Mouse (Mus musculus): ENCODE data around the gene Tmem40.

The Tmem40 gene

DNA sequence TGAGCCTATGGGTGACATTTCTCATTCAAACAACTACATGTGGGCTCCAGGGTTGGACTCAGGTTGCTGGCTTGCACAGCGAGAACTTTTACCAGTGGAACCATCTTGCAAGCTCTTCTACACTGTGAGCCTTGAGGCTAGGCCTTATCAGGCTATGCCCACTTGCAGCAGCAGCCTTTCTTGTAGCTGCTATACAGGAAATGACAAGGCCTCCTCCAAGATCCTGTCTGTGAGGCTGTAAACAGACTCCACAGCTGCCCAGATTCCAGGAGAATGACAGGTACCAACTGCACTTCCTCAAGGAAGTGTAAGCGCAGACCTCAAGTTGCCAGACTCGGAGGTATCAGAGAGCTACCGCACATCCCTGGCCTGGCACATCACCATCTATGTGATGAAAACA is 6.0 kb upstream of the Tmem40 start:
- no peak for DNase-seq

GRCm38 (mm10) chr6:115767357-115767756 is 5.1 kb upstream of the Tmem40 start:
- no peak for DNase-seq

GRCm38 (mm10) chr6:115764179-115764578 is 2.0 kb upstream of the Tmem40 start:
- DNase-seq: peak; percentile 37

DNA sequence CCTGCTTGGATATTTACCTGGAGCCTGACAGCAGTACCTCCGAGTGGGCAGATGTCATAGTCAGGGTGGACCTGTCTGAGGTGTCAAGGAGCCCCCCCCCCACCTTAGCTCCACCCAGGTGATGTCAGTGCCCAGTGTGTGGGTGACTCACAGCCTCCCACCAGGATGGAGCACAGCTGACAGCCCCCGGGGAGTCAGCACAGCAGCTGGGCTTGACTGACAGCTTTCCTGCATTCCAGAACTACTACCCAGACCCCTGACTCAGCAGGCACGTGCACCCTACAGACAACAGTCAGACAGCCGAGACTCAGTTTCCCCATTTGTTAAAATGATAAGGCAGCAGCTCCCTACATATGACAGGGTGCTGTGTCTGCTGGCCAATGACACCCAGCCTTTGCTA is 1.2 kb downstream of the Tmem40 start:
- DNase-seq: no peak

- no peak for DNase-seq
Measured at GRCm38 (mm10) chr6:115760137-115760536, 2.1 kb downstream of the Tmem40 start.

DNA sequence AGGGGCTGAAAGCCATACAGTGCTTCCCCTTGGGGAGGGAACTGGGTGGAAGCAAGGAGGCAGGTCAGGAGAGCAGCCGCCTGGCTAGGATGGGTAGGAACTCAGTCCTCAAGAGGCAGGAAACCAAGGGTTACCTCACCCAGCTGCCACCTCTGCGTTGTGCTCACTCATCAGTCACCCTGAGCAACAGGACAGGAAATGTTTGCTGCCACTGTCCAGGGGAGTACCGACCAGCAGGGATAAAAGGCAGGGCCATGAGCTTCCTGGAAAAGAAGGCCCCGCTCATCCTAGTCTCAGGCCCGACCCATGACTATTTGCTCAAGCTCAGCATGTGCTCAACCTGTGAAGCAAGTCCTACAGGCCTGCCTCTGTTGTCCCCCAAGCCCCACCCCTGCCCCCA is 2.7 kb downstream of the Tmem40 start:
- no peak for DNase-seq

- DNase-seq: no peak
Measured at GRCm38 (mm10) chr6:115758981-115759435, 3.2 kb downstream of the Tmem40 start.

DNA sequence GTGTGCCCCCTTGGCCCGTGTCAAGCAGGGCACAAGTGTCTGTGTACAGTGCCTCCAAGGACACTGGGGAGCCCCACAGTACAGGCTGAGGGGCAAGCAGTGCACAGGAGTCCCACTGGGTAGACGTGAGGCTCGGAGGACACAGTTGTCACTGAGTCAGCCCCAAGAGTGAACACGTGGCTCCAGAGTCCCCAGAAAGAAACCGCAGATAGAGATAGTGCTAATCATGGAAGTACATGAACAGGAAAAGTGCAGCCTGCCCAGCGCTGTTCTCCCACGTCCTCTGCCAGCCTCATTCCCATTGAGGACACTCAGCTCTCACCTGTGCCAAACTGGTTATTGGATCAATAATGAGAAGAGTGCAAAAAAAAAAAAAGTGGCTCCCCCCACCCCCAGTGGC is 6.7 kb downstream of the Tmem40 start:
- DNase-seq: no peak

- DNase-seq: no peak
Measured at GRCm38 (mm10) chr6:115746326-115746725, 15.9 kb downstream of the Tmem40 start.

DNA sequence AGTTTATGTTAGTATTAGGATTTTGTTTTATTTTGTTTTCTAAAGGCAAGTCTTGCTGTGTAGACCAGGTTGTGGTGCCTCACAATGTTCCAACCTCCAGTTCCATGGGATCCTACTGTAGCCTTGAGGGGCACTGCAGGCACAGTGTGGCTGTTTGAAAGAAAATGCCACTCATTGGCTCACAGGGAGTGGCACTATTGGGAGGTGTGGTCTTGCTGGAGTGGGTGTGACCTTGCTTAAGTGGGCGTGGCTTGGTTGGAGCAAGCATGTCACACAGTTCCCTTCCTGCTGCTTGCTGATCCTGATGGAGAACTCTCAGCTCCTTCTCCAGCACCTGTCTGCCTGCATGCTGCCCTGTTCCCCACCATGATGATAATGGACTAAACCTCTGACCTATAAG is 18.6 kb downstream of the Tmem40 start:
- no peak for DNase-seq

DNA sequence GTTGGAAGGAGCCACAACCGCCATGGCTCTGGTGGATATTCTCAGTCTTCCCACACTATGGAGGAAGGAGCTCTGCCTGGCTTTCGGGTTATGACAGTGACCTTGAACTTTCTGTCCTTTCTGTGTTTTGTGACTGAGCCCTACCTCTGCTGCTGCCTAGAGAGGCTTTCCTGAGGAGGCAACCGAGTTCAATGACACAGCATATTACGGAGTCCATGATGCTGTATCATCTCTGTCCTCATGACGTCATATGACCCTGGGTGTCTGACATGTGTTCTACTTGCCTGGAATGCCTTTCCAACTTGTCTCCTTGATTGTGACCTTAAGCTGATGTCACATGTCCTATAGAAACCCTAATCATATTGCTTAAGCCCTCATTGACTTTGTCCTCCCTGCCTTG is 23.2 kb downstream of the Tmem40 start:
- no peak for DNase-seq

GRCm38 (mm10) chr6:115734909-115735308 is 27.3 kb downstream of the Tmem40 start:
- peak; percentile 44 for DNase-seq

DNA sequence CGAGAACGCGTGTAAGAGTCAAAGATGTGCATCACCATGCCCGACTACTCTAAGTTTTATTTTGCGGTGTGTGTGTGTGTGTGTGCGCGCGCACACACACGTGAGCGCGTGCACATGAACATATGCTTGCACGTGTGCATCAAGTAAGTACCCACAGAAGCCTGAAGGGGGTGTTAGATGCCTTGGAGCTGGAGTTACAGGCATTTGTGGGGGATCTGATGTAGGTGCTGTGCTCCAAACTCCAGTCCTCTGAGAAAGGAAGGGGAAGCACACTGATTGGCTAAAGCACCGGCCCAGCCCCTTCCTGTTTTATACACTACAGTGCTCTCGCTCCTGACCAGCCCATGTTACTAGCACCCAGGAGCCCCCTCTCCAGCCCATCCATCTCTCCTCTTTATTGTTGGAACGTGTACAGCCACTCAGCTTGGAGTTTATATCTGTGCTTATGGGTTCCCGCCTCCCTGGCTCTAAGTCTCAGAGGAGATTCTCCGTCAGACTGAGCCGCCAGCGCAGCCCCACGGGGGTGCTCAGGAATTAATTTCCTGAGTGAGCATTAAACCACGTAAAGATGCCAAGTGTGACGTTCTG is 29.8 kb downstream of the Tmem40 start:
- DNase-seq: no peak

DNA sequence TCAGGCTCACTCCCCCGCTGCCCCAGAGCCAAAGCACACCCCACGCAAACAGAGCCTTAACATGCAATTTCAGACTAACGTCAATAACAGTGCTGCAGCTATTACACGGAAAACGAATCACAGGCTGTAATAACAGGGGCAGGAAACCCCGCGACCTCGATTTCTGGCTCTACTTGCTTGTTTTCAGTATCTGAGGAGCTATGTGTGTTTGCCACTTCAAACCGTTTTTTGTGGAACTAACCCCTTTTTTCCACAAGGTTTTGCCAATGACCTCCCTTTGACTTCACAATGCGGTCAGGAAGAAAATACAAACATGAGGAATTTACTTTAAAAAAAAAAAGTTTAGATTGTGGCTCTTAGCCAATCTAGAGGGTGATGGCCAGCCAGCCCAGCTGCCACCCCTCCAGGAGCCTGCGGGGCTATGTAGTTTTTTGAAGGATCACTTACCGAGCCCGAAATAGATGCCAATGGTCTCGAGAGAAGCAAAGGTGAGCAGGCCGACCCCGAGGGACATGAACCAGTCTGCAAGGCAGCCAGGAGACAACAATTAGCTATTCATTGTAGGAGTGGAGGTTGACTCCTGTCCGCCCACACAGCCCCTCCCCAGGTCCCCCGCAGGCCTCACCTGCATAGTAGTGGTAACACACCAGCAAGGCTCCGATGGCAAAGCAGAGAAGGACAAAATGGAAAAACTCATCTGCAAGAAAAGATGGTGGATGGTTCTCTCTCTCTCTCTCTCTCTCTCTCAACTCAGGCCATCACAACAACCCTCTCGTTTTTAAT is 31.5 kb downstream of the Tmem40 start:
- no peak for DNase-seq

DNA sequence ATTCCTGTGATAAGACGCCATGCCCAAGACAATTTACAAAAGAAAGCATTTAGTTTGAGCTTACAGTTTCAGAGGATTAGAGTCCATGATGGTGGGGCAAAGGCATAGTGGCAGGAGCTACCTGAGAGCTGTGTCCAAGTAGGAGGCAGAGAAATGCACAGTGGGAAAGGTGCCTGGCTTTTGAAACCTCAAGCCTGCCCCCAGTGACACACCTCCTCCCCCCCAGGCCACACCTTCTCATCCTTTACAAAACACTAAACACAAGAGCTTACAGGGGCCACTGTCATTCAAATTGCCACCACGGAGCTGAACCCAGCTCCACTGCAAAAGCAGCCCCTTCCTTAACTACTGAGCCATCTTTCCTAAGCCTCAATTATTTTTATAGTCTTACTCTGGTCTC is 34.6 kb downstream of the Tmem40 start:
- DNase-seq: no peak

DNA sequence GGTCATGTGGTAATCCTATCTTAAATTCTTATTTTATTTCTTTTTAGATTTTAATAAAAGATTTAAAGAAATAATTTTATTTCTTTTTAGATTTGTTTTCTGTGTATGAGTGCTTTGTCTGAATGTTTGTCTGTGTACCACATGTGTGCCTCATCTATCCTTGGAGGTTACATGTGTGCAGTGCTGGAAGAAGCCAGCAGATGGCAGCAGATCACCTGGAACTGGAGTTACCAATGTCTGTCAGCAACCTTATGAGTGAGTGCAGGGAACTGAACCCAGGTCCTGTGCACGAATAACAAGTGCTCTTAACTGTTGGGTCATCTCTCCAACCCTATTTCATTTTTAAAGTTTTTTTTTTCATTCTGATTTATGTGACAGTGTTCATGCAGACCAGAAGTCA is 35.1 kb downstream of the Tmem40 start:
- DNase-seq: peak; percentile 70

- no peak for DNase-seq
Measured at GRCm38 (mm10) chr6:115722246-115722645, 40.0 kb downstream of the Tmem40 start.

- peak; percentile 62 for DNase-seq
Measured at GRCm38 (mm10) chr6:115717715-115718558, 44.3 kb downstream of the Tmem40 start.

DNA sequence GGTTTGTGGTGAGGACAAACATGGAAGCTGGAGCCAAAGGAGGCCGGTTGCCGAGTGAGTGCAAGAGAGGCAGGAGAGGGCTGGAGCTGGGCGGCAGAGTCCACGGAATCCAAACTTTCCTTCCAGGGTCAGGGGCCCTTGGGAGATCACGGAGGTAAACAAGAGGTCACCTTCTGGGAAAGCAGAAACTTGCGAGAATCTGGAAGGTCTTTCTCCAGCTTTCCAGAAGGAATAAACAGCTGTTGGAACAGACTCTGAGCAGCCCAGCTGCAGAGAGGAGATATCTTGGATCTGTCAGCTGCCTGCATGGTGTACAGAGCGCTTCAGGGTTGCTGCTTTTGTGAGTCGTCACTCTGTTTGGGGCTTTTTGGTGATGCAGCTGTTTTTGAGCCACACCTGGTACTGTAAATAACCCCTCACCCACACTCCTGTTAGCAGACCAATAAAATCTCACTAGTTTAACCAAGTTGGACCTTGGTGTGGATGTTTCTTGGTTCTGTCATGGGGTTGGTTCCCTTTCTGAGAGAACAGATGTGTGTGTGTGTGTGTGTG is 45.0 kb downstream of the Tmem40 start:
- peak; percentile 31 for DNase-seq

DNA sequence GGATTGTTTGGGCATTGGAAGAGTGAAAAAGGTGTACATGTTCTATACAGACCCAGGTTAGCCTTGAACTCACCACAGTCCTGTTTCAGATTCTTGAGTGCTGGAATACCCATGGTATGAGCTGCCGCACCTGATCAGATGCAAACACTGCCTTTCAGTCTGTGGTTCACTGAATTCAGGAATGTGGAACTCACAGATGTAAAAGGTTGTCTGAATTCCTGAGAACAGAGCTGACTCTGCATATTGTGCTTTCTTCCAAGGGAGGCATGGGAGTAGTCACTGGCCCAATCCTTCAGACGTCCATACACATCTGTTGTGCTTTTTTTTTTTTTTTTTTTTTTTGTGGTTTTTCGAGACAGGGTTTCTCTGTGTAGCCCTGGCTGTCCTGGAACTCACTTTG is 50.9 kb downstream of the Tmem40 start:
- DNase-seq: no peak

DNA sequence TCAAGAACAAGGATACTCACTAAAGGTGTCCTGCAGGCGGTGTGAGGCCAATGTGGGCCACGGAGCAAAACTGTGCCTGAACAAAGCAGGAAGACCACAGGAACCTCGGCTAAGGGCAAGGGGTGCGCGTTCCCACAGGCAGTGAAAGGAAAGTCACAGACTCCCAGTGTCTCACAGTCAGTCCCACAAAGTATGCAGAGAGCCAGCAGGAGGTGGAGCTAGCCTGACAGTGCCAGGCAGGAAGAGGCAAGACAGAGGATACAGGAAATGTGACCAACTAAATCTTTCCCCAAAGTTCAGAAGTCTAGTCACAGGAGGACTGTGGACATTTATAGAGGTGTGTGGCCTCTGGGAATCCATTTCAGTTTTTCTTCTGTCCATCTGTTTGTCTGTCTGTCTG is 59.3 kb downstream of the Tmem40 start:
- no peak for DNase-seq

DNA sequence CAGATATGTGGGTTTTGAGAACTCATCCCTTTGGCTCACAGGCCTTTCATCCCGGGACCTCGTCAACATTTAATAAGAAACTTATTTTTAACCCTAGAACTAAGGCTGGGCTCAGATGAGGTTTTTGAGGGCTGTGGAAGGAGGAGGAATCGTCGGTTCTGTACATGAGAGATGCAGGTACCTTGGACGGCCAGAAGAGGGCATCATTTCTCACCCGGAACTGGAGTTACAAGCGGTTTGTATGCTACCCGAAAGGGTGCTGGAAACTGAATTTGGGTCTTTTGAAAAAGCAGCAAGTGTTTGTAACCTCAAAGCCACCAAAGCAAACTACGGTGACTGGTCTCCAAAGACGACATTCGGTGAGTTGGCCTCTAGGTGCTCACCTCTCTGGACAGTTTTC is 60.9 kb downstream of the Tmem40 start:
- no peak for DNase-seq

- DNase-seq: no peak
Measured at GRCm38 (mm10) chr6:115700778-115701177, 61.4 kb downstream of the Tmem40 start.
